Mouse (Mus musculus): ENCODE results near the gene Olfr1326-ps1.

Gene Olfr1326-ps1

GRCm38 (mm10) chrX:74574788-74575187 is at the start of gene Olfr1326-ps1:
TSS of gene Olfr1326-ps1 (minus strand) at chrX:74574888.
- no peak for DNase-seq

GRCm38 (mm10) chrX:74592379-74592778 is 17.7 kb upstream of the Olfr1326-ps1 start, which contains the start of gene Olfr1325:
TSS of gene Olfr1325 (plus strand) at chrX:74592679.
- no peak for DNase-seq

All from kidney, adult 8-10 months (tissue).